Mouse (Mus musculus) embryonic fibroblast, embryonic 13.5 days (primary cell): ENCODE measurements around the gene Gusb.

Experiments used
- CTCF ChIP-seq: IDR thresholded peaks from 2 replicates; pipeline ENCODE4 v1.5.1; 2011; ENCODE audit warnings: mild to moderate bottlenecking, control low read depth, low read length, moderate library complexity, borderline replicate concordance; ENCODE audit not compliant: insufficient read depth
- POLR2A ChIP-seq: IDR thresholded peaks from 2 replicates; pipeline ENCODE4 v1.6.1; 2011; ENCODE audit warnings: low read depth, mild to moderate bottlenecking, control low read depth, low read length, moderate library complexity

DNA sequence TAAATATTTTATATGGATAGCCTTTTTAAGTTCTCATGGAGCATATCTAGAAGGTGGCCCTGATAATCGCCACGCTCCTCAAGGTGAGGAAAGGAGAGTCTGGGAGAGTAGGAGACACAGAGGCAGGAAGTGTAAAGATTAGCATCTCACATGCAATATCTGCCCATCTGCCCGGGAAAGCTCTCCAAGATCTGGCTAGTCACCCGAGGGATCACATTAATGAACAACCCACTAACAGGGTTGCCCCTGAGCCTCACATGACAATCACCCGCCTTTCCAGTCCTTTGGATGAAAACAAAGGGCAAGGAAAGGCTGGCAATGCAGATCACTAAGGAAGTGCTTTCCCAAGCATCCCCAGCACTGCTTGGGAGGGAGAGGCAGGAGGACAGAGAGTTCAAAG is 24.3 kb upstream of the Gusb start:
- TF ChIP-seq CTCF (no peak), POLR2A (no peak)
